Mouse (Mus musculus): ENCODE results near the gene Pf4. TPM values are rescaled to one million over a fixed set of nuclear protein-coding genes. Genes with fewer than 3 reads are reported as not detected.

The Pf4 gene
- polyA plus RNA-seq, 1 experiment, result 6.2 TPM

DNA sequence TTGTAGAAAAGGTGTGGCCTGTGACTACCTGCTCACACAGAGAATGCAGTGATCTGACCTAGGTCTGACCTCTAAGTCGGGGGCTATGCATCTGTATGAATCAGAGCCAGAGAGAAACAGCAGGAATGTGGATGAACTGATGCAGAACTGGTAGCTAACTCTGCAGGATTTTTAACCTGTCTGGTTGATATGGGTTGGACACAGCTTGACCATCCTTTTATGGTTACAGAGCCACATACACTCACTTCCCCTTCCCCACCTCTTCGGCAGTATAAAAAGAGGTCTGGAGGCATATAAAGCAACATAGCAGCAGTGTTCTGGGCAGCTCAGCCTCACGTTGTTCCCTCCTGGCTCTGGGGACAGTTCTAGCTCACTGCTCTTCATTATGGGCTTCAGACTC, 4.0 kb upstream of the Pf4 start, which contains the start of gene Ppbp:
Gene Ppbp (plus strand): TSS at position 301 of the 400 bp plus-strand sequence.
- TF ChIP-seq POLR2A (IDR thresholded peaks at IDR 0.05; ENCODE audit: control insufficient read depth, low read depth, low read length) (no peak), CTCF (IDR thresholded peaks at IDR 0.05; ENCODE audit: control insufficient read depth, insufficient read depth, insufficient replicate concordance, low read depth, low read length) (no peak)

DNA sequence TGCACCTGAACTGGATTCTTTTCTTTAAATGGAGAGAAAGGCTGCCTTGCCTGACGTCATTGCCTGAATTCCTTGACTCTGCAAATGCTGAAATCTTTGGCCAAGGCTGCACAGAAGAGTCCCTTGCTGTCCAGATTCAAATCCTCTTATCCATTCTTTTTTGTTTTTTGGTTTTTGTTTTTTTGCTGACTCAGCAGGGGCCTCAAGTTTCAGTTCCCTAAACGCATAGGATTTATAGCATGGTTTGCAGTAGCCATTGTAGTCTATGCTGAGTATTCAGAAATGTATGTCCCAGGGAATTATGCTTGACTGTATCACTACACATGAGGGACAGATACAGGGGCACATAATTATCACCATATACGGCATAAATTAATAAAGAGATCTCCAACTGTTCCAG, 866 bp upstream of the Pf4 start:
- TF ChIP-seq CTCF (IDR thresholded peaks at IDR 0.05; ENCODE audit: control insufficient read depth, insufficient read depth, insufficient replicate concordance, low read depth, low read length) (no peak), POLR2A (IDR thresholded peaks at IDR 0.05; ENCODE audit: control insufficient read depth, low read depth, low read length) (no peak)

More for the DNA sequence above, 4.0 kb upstream of the Pf4 start, which contains the start of gene Ppbp:
- no peaks in the 10 kb centered on the region for H3K27me3 ChIP-seq (ENCODE audit: control insufficient read depth, insufficient read depth, low read length)
- no peak within 1 kb of the TSS for H3K4me3 ChIP-seq (ENCODE audit: control insufficient read depth, low read depth, low read length)
- H3K27ac ChIP-seq (ENCODE audit: control insufficient read depth, insufficient read depth, low read depth, low read length), result no peak within 1 kb of the TSS
- H3K36me3 ChIP-seq (ENCODE audit: control insufficient read depth, insufficient read depth, low read length), result no peaks in the 10 kb centered on the region
- peaks cover 7% of the 10 kb centered on the region; the same call in 1 of the 2 replicates for H3K4me1 ChIP-seq (ENCODE audit: control insufficient read depth, insufficient read depth, low read length)

DNA sequence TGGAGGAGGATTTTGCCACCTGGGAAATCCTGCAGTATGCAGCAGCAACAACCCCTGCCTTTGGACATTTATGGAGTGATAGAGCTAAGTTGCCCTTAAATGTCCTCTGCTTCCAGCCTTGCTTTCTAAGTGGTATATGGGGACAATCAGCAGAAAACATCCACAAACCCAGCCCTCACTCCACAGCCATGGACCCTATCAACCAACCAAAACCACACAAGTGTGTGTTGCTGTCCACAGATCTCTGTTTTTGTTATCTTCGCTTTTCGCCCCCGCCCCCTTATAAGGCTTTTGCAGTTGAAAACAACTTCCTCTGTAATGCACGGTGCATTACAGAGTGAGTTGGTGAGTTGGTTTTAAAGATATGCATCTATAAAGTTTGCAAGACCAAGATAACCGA, 3.3 kb downstream of the Pf4 start:
- Histone ChIP-seq H3K27me3 (ENCODE audit: control insufficient read depth, insufficient read depth, low read length) (no peaks in the 10 kb centered on the region), H3K4me1 (ENCODE audit: control insufficient read depth, insufficient read depth, low read length) (peaks cover 9% of the 10 kb centered on the region), H3K4me3 (ENCODE audit: control insufficient read depth, low read depth, low read length) (no peak overlapping the region), H3K27ac (ENCODE audit: control insufficient read depth, insufficient read depth, low read depth, low read length) (no peak overlapping the region), H3K36me3 (ENCODE audit: control insufficient read depth, insufficient read depth, low read length) (no peaks in the 10 kb centered on the region)
- TF ChIP-seq CTCF (IDR thresholded peaks at IDR 0.05; ENCODE audit: control insufficient read depth, insufficient read depth, insufficient replicate concordance, low read depth, low read length) (no peak), POLR2A (IDR thresholded peaks at IDR 0.05; ENCODE audit: control insufficient read depth, low read depth, low read length) (no peak)

More for the DNA sequence above, 866 bp upstream of the Pf4 start:
- Histone ChIP-seq H3K36me3 (ENCODE audit: control insufficient read depth, insufficient read depth, low read length) (no peaks in the 10 kb centered on the region), H3K4me1 (ENCODE audit: control insufficient read depth, insufficient read depth, low read length) (peaks cover 7% of the 10 kb centered on the region; the same call in 1 of the 2 replicates), H3K27me3 (ENCODE audit: control insufficient read depth, insufficient read depth, low read length) (no peaks in the 10 kb centered on the region), H3K4me3 (ENCODE audit: control insufficient read depth, low read depth, low read length) (no peak overlapping the region), H3K27ac (ENCODE audit: control insufficient read depth, insufficient read depth, low read depth, low read length) (no peak overlapping the region)

DNA sequence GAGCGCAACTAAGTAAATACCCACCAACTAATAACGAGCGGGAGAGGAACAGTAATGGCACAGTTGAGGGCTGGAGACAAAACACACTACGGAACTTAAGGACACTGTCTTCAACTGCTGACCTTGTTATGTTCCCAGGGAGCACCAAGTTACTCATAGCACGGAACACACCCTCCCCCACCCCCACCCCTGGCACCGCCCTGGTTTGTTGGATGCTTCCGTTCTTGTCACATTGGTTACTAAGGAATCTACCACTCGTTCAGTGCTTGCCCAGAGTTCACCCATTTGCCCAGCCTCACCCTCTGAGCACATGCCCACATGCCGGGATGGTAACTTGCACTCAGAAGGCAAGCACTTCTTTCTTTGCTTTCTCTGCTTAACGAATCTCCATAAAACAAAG, 5.4 kb downstream of the Pf4 start:
- Histone ChIP-seq H3K27ac (ENCODE audit: control insufficient read depth, insufficient read depth, low read depth, low read length) (no peak overlapping the region), H3K4me3 (ENCODE audit: control insufficient read depth, low read depth, low read length) (no peak overlapping the region), H3K27me3 (ENCODE audit: control insufficient read depth, insufficient read depth, low read length) (no peaks in the 10 kb centered on the region), H3K4me1 (ENCODE audit: control insufficient read depth, insufficient read depth, low read length) (peaks cover 6% of the 10 kb centered on the region), H3K36me3 (ENCODE audit: control insufficient read depth, insufficient read depth, low read length) (no peaks in the 10 kb centered on the region)
- TF ChIP-seq POLR2A (IDR thresholded peaks at IDR 0.05; ENCODE audit: control insufficient read depth, low read depth, low read length) (no peak), CTCF (IDR thresholded peaks at IDR 0.05; ENCODE audit: control insufficient read depth, insufficient read depth, insufficient replicate concordance, low read depth, low read length) (no peak)

DNA sequence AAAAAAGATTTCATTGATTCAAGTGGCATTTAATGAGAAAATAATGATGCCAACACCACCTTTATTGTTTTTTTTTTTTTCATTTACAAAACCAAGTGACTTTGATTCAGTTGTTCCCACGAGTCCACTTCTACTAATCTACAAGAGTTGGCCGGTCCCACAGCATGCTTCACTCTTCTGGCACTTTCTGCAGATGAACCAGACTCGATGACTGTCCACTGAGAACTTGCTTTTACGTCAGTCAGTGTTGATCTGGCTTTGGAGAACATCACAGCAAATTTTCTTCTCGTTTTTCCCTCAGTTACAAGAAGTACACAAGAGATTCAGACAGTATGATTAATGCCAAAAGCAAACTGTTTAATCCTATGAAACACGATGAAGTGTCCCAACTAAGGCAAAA, 6.6 kb downstream of the Pf4 start:
- H3K36me3 ChIP-seq (ENCODE audit: control insufficient read depth, insufficient read depth, low read length), result no peaks in the 10 kb centered on the region
- H3K27ac ChIP-seq (ENCODE audit: control insufficient read depth, insufficient read depth, low read depth, low read length), result no peak overlapping the region
- peaks cover 3% of the 10 kb centered on the region for H3K4me1 ChIP-seq (ENCODE audit: control insufficient read depth, insufficient read depth, low read length)
- no peaks in the 10 kb centered on the region for H3K27me3 ChIP-seq (ENCODE audit: control insufficient read depth, insufficient read depth, low read length)
- no peak overlapping the region for H3K4me3 ChIP-seq (ENCODE audit: control insufficient read depth, low read depth, low read length)
- TF ChIP-seq CTCF (IDR thresholded peaks at IDR 0.05; ENCODE audit: control insufficient read depth, insufficient read depth, insufficient replicate concordance, low read depth, low read length) (no peak), POLR2A (IDR thresholded peaks at IDR 0.05; ENCODE audit: control insufficient read depth, low read depth, low read length) (no peak)

DNA sequence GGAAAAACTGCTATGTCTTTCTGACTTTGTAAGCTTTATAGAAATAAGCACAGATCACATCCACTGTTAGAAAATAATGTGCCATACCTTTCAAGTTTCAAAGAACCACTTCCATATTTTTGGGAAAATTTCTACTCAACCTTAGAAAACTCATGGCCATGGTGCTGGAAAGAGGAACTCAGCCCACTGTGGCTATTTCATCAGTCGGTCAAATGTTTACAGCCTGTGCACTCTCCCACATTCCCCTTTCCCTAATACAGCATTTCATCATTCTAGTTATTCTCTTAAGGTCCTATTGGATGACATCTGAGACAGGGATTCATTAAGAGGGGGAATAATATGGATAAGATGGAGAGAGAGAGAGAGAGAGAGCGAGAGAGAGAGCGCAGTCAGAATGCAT, 11.5 kb downstream of the Pf4 start:
- Histone ChIP-seq H3K27ac (ENCODE audit: control insufficient read depth, insufficient read depth, low read depth, low read length) (no peak overlapping the region), H3K27me3 (ENCODE audit: control insufficient read depth, insufficient read depth, low read length) (no peaks in the 10 kb centered on the region), H3K4me1 (ENCODE audit: control insufficient read depth, insufficient read depth, low read length) (peaks cover 7% of the 10 kb centered on the region), H3K36me3 (ENCODE audit: control insufficient read depth, insufficient read depth, low read length) (no peaks in the 10 kb centered on the region), H3K4me3 (ENCODE audit: control insufficient read depth, low read depth, low read length) (no peak overlapping the region)
- no peak for TF ChIP-seq POLR2A (IDR thresholded peaks at IDR 0.05; ENCODE audit: control insufficient read depth, low read depth, low read length)
- no peak for TF ChIP-seq CTCF (IDR thresholded peaks at IDR 0.05; ENCODE audit: control insufficient read depth, insufficient read depth, insufficient replicate concordance, low read depth, low read length)

DNA sequence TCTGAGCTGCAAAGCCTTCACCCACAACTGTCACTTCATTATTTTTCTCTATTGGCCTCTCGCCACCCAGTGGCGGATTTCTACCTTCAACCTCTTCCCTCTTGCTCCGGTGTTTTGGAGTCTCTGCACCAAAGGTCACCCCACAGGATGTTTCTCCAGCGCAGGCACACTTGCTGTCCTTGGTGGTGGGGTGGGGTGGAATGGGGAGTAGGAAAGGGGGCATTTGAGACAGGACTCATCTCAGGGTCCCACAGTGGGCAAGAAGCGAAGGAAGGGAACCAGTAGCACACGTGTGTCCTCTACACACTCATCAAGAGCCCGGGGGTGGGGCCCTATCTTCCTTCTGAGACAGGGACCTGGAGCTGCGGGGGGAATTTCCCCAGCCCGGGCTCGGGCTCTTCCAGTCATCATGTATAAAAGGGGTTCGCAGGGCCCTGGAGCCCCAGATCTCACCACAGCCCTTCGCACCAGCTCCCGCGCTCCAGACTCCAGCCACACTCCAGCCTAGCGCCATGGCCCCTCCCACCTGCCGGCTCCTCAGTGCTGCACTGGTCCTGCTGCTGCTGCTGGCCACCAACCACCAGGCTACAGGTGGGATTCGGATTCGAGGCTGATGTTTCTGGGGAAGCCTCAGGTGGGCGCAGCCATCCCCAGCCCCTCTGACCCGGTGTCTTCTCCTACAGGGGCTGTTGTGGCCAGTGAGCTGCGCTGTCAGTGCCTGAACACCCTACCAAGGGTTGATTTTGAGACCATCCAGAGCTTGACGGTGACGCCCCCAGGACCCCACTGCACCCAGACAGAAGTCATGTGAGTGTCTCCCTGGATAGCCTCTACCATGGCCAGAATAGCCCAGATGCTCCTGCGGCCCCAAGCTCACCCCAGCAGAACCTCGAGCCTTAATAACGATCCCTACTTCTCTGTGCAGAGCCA, 13.7 kb downstream of the Pf4 start, which contains the start of gene Cxcl3:
Gene Cxcl3 (plus strand): TSS at position 445 of the 930 bp plus-strand sequence.
- no peak within 1 kb of the TSS for H3K27ac ChIP-seq (ENCODE audit: control insufficient read depth, insufficient read depth, low read depth, low read length)
- no peak within 1 kb of the TSS for H3K4me3 ChIP-seq (ENCODE audit: control insufficient read depth, low read depth, low read length)
- TF ChIP-seq POLR2A (IDR thresholded peaks at IDR 0.05; ENCODE audit: control insufficient read depth, low read depth, low read length) (no peak), CTCF (IDR thresholded peaks at IDR 0.05; ENCODE audit: control insufficient read depth, insufficient read depth, insufficient replicate concordance, low read depth, low read length) (no peak)
- H3K36me3 ChIP-seq (ENCODE audit: control insufficient read depth, insufficient read depth, low read length), result no peaks in the 10 kb centered on the region
- peaks cover 12% of the 10 kb centered on the region for H3K4me1 ChIP-seq (ENCODE audit: control insufficient read depth, insufficient read depth, low read length)
- no peaks in the 10 kb centered on the region for H3K27me3 ChIP-seq (ENCODE audit: control insufficient read depth, insufficient read depth, low read length)

Measured in testis, adult 2 months (tissue).